Mouse (Mus musculus): ENCODE results near the gene Acox1.

Gene Acox1

GRCm38 (mm10) chr11:116210696-116211095, 11.9 kb upstream of the Acox1 start:
- no peak for DNase-seq (ENCODE audit: low spot score)

- DNase-seq (ENCODE audit: low spot score) = no peak
These were observed 10.4 kb upstream of the Acox1 start for GRCm38 (mm10) chr11:116209257-116209656.

DNA sequence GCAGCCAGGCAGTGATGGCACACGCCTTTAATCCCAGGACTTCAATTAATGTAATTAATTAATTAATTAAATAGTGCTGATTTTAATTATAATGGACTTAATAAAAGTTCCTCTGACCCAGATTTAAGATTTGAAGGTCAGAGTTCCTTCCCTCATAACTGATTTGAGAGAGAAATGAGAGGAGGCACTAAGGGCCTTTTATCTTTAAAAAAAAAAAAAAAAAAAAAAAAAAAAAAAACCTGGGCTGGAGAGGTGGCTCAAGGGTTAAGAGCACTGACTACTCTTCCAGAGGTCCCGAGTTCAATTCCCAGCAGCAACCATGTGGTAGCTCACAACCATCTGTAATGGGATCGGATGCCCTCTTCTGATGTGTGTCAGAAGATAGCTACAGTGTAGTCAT, 9.8 kb upstream of the Acox1 start:
- no peak for DNase-seq (ENCODE audit: low spot score)

- DNase-seq (ENCODE audit: low spot score) = no peak
These were observed 7.8 kb upstream of the Acox1 start for GRCm38 (mm10) chr11:116206678-116207077.

GRCm38 (mm10) chr11:116203150-116203549, 4.3 kb upstream of the Acox1 start:
- no peak for DNase-seq (ENCODE audit: low spot score)

GRCm38 (mm10) chr11:116201151-116201550, 2.3 kb upstream of the Acox1 start:
- no peak for DNase-seq (ENCODE audit: low spot score)

GRCm38 (mm10) chr11:116198132-116198531, 713 bp downstream of the Acox1 start:
- DNase-seq (ENCODE audit: low spot score) = no peak

GRCm38 (mm10) chr11:116197584-116197906, 1.3 kb downstream of the Acox1 start:
- DNase-seq (ENCODE audit: low spot score) = no peak

- no peak for DNase-seq (ENCODE audit: low spot score)
These were observed 1.8 kb downstream of the Acox1 start for GRCm38 (mm10) chr11:116196866-116197583.

- no peak for DNase-seq (ENCODE audit: low spot score)
These were observed 2.5 kb downstream of the Acox1 start for GRCm38 (mm10) chr11:116196336-116196735.

- no peak for DNase-seq (ENCODE audit: low spot score)
These were observed 3.6 kb downstream of the Acox1 start for GRCm38 (mm10) chr11:116195252-116195651.

DNA sequence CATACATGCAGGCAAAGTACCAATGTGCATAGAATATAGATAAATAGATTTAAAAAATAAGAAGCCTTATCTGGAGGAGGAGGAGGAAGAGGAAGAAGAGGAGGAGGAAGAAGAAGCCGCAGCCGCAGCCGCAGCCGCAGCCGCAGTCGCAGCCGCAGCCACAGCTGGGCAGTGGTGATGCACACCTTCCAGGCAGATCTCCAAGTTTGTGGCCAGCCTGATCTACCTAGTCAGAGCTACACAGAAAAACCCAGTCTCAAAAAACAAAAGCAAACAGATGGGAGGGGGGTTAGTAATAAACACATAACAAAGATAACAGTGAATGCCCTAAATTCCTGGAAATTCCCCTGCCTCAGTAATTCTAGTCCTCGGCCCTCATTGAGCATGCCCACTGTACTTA, 4.2 kb downstream of the Acox1 start:
- DNase-seq (ENCODE audit: low spot score) = no peak

- DNase-seq (ENCODE audit: low spot score) = no peak
These were observed 11.5 kb downstream of the Acox1 start for GRCm38 (mm10) chr11:116187226-116187930.

DNA sequence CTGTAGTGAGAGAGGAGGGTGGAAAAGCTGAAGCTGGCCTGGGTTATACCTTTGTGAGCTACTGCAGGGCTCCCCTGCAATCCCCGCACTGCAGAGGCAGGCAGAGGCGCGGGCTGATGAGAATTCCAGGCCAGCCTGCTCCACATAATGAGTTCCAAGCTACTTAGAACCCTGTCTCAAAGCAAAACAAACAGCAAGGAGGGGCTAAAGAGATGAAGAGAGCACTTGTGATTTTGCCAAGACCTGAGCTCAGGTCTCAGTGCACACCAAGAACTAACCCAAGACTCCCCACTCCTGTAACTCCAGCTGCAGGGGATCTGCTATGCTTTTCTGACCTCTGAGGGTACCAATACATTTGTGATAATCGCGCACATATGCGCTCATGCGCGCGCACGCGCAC, 12.5 kb downstream of the Acox1 start:
- no peak for DNase-seq (ENCODE audit: low spot score)

DNA sequence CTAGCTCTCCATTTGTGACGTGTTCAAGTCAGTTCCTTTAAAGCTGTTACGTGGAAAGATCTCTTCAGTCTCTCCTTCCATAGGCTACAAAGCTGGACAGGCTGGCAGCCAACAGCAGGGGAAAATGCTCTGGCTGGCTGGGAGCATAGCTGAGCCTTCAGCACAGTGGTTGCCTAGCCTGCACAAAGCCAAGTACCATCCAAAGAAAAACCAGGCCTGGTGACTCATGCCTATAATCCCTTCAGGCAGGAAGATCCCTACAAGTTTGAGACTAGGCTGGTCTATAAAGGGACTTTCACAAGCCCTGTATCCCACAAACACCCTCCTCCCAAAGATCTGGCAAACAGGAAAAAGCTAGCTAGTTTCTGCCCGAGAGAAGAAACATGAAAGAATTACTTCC, 13.0 kb downstream of the Acox1 start:
- no peak for DNase-seq (ENCODE audit: low spot score)

DNA sequence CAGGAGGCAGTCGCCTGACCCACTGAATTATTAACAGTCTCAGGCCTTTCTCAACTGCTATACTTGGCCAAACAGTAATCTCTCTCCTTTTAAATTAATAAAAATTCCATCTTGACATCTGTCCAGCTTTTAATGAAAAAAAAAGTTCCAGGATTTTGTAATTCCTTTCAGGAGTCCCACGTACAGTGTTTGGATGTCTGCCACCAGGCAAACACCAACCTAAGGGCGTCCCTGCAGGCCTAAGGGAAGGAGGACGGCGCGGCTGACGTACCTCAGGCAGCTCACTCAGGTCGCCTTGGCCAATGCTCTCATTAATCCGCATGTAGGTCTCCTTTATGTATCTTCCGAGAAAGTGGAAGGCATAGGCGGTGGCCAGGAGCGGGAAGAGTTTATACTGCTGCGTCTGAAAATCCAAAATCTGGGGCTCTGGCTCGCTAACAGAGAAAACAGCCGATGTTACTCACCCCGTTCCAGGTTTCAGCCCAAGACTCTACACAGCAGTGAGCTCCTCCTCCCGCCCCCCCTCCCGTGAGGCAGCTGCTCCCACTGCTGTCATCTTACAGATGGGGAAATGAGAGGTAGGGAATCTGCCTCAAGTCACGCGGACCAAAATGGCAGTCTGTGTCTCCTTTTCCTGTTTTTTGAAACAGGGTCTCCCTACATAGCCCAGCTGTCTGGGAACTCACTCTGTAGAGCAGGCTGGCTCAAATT, 20.3 kb downstream of the Acox1 start:
- no peak for DNase-seq (ENCODE audit: low spot score)

DNA sequence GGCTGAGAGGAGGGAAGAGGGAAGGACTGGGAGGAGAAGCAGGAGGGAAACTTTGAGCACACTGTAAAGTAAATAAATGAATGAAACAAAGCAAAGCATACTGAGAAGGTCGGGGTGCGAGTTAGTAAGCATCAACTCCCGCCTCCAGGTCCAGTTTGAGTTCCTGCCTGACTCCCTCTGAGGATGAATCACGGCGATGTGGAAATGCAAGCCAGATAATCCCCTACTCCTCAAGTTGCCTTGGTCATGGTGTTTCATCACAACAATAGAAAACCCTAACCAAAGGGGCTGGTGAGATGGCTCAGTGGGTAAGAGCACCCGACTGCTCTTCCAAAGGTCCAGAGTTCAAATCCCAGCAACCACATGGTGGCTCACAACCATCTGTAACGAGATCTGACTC, 22.8 kb downstream of the Acox1 start:
- DNase-seq (ENCODE audit: low spot score) = no peak

DNA sequence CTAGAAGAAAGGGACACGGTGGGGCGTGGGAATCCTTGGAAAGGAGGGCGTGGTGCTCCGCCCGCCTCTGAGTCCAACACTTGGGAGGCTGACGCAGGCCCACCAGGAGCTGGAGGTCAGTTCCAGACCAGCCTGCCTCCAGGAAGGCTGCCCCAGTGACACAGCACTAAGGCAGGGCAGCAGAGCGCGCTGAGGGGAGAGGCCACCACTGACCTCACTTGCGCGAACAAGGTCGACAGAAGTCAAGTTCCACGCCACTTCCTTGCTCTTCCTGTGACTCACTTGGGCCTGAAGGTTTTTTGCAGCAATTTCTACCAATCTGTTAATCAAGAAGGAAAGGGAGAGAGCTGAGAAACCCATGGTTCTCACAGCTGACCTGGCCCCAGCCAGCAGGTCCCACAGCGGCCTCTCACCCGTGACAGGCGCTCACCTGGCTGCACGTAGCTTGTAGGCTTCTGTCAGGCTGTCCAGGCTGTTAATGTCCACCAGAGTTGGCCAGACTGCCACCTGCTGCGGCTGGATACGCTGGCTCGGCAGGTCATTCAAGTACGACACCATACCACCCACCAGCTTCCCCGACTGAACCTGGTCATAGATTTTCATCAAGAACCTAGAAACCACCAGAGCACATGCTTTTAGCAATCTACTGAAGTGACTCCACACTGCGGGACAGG, 23.9 kb downstream of the Acox1 start:
- DNase-seq (ENCODE audit: low spot score) = no peak

- DNase-seq (ENCODE audit: low spot score) = no peak
These were observed 26.9 kb downstream of the Acox1 start for GRCm38 (mm10) chr11:116171959-116172358.

- DNase-seq (ENCODE audit: low spot score) = no peak
These were observed 28.6 kb downstream of the Acox1 start for GRCm38 (mm10) chr11:116170003-116170800.

GRCm38 (mm10) chr11:116169214-116169613, 29.6 kb downstream of the Acox1 start:
- no peak for DNase-seq (ENCODE audit: low spot score)
